Mouse (Mus musculus) c-Kit-positive CD71-negative TER-119-negative erythroid progenitor cells, embryonic 14.5 days (primary cell): ENCODE measurements around the gene Dlg2.

ENCODE experiments used
- DNase-seq: peaks from one replicate; pipeline ENCODE4 v3.0.0-alpha.2; 2013; ENCODE audit warnings: low read depth

Dlg2 gene

DNA sequence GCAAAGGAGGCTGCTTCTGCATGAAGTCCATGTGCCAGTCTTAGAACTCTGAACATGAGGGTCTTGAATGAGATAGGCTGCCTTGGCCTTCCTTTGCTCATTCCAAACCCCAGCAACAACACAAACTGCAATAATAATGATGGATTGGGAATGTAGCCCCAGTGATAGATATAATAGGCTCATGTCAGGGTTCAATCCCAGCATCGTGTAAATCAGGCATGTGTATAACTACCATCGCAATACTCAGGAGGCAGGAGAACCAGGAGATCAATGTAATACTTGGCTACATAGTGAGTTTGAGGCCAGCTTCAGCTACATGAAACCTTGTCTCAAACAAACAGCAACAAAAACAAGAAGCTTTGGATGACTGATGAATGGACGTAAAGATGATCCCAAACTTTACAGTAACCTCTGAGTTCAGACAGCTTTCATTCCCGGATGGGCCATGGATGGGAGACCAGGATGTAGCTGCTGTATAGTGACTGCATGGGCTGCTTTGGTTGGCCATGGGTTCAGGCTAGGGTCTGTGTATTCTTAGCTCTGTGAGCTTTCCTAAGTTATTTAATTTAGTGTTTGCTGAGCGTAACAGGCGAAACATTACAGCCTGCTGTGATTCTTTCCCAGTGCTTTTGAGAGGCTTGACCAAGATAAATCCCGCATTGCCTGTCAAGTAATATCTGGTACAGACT, 1708.0 kb downstream of the Dlg2 start:
- DNase-seq: no peak

DNA sequence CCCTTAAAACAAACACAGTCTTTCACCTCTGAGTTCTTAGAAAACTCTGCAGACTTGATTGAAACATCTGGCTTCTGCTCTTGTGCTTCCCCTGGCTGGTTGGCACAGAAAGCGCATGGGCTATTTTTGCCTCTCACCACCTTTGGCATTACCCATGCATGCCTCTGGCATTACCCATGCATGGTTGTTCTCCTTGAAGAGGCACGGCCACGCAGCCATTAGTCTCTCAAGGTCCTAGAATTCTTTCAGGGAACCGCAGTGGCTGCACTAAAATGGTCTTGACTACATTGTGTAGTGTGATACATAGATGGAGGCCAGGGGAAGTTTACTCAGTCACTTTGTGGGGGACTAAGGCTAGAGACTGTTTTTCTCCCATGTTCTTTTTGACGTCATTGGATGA, 1709.9 kb downstream of the Dlg2 start:
- DNase-seq: no peak

DNA sequence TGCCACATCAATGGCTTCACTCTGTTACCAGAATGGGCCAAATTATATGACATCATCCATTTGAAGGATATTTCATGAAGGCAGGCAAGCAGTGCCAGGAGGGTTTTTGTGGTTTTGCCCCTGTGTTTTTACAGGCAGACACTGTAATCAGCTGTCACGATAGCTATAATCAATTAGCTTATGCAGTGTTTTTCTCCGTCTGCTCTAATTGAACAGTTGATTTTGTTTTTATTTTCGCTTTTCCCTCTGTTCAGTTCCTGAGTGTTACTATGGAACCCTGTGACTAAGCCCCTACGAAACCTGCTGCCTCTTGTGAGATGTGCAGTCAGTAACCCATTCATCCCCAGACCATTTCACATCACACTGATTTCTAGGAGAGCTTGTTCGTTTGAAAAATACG, 1712.7 kb downstream of the Dlg2 start:
- DNase-seq: no peak

DNA sequence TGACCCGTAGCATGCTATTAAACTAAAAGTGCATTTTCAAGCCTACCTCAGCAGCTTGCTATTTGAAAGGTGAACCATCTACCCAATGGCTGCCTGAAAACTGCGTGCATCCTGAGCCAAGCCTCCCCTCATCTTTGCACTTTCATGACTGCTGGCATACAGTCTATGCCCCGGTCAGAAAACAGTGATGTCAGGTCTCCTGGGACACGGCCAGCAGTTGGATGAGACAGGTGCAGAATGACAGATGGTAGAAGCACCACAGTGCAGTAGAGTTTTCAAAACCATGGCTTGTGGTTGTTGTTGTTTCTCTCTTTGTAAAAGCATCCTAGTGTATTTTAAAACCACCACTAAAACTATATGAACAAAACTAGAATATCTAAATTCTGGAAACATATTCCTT, 1719.5 kb downstream of the Dlg2 start:
- DNase-seq: no peak

DNA sequence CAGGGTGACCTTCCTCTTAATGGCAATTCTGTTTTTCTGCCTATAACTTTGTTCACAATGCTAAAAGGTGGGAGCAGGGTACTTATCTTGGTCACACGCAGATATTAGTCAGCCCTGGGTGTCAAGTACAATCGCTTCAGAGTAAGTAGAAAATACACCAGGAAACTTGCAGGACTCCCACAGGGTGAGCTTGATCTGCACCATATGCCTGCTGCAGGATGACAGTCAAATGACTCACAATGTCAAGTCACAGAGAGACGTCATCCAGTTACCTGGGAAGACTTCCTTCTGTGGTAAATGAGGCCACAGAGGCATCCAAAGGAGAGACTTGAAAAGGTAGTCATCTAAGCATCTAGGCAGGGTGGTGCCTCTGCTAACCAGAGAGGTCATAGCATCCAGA, 1721.1 kb downstream of the Dlg2 start:
- no peak for DNase-seq

DNA sequence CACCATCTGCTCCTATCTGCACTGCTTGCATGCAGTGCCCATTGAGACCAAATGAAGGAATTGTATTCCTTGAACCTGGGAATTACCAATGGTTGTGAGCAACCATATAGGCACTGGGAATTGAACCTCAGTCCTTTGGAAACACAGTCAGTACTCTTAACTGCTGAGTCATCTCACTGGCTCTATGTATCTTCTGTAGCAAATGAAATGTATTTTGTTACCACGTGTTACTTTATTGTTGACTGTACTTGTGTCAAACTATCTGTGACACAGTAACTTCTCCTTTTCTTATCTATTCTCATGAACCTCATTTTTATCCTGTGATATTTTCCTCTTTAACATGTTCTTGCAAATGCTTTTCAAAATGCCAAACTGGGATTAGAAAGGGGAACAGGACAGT, 1722.7 kb downstream of the Dlg2 start:
- no peak for DNase-seq

DNA sequence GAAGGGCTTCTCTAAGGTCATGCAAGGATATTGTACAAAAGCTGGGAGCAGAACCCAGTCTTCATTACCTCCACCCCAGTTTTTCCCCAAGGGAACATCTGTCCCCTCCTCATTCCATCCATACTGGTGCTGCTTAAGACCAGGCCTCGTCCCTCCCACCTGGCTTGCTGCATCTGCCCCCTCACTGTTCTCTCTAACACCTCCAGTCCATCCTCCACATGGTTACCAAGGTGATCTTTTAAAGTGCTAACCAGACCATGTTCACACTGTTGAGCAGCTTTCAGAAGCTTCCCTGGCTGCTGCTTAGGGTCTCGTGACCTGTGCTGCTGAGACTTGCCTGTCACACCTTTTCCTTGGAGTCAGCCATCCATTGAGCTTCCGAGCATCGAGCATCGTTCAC, 1734.2 kb downstream of the Dlg2 start:
- DNase-seq: no peak

DNA sequence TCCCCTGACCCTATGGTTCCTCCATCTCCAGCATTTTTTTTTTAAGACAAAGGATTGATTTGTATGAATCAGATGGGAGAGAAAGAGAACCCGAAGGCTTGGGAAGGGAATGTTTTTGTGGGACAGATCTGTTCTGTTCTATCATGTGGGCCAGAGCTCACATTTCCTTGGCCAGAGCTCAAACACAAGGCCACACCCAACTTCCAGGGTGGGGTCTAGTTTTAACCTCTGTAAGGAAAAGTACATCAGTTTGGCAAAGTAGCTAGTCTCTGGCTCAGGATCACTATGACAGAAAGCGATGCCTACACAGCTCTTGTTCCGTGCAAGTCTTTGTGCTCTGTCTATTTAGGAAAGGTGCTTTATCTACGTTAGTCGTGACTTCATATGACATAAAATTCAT, 1737.3 kb downstream of the Dlg2 start:
- no peak for DNase-seq

DNA sequence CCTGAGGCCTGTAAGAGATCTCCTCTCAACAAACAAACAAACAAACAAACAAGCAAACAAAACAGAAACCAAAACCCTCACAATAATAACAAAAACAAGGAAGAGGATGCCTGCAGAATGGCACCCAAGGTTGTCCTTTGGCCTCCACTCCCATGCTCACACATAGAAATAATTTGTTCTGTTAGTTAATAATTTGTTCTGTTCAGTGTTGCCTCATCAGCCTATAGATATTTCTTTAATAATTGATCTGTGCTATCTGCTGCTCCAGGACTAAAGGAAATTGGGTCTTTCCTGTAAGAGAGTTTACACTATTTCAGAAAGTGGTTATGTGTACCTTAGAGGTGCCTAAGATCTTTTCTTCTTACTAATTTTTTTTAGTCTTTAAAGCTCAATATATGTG, 1741.7 kb downstream of the Dlg2 start:
- DNase-seq: no peak

DNA sequence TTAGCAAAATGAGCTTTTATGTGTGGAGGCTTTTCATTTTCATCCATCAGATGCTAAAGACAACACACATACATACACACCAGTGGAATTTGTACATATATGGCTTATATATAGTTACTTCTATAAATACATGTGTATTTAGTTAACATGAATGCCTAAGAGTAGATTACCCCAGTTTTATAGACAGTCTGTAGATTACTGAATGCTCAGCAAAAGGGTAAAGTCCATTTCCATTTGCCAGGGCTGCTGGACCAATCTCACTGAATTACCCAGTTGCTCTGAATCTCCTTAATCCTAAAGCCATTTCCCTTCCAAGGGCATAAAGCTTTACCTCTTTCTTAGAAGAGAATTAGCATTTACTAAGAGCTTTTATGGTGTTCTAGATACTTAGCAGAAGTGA, 1744.1 kb downstream of the Dlg2 start:
- DNase-seq: no peak

DNA sequence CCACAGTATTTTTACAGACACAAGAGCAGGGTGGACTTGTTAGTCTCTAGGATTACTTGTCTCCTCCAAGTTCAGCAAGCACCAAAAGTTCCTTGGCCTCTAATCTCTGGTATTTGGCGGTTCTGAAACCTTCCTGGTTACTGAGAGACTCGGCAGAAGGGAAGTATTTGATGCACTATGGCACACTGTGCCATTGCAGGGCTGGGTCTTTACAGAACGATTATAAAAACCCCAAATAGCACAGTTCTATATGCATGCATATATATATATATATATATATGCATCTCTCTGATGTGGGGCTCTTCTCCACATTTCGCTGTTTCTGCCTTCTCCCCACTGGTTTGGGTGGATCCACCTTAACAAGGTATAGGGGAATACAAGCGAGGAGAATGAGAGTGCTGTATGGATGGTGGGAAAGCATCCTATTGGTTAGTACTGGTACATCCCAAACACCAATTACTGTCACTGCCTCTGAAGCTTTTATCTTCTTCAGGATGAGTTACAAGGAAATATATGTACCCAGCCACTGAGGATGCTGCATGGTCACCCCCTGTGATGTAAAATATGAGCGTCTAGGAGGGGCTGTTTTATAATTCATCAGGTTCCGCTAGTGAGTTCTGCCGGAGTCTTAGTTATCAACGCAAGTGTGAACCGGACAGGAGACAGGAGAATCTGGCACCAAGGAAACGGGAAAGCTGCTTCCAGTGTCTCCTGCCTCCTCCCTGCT, 1758.2 kb downstream of the Dlg2 start:
- DNase-seq: no peak

DNA sequence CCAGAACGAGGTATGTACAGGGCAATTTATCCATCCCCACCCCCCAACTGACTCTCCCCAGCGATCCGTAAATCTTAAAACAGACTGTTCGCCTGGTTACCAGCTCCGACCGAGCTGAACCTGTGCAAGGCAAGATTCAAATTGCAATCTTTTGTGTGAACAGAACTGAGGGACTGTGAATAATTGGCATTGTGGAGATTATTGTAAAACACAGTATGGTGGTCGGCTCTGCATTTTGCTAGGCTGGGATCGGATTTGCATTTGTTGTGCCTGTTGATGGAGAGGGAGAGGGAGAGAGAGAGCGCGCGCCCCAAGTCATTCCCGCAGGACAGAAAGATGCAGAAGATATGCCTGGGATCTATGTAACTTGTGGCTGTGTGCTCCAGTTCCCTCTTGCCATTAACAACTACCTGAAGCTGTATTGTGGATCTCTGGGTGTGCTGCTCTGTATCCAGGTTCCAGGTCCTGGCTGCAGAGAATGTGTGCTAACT, 1759.1 kb downstream of the Dlg2 start:
- no peak for DNase-seq

DNA sequence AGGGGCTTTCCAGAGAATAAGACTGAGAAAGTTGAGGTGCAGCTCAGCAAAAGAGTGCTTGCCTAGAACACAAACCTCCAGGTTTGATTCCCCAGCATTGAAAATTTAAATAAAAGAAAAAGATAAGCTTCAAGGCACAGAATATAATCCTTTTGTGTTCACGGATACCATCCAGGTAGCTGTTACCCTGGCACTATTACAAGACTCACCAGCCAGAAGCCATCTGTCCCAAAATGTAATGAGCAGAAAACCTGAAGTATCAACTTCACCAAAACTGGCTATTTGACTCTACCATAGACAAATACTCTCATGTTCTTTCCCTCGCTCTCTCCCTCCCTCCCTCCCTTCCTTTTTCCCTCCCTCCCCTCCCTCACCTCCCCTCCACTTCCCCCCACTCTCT, 1764.4 kb downstream of the Dlg2 start:
- no peak for DNase-seq

DNA sequence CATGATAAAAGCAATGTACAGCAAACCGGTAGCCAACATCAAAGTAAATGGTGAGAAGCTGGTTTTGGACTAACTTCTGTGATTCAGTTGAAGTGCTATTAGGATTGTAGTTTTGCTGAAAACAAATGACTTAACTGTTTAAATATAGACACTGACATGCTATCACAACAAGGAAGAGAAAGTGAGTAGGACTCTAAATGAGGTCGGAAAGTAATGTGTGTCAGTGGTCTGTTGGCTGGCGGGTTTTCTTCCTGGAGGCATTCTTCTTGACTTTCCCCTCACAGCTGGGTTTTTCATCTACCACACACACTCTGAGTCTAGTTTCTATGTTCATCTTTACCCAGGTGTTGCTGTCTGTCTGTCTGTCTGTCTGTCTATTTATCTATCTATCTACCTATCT, 1771.1 kb downstream of the Dlg2 start:
- DNase-seq: no peak

DNA sequence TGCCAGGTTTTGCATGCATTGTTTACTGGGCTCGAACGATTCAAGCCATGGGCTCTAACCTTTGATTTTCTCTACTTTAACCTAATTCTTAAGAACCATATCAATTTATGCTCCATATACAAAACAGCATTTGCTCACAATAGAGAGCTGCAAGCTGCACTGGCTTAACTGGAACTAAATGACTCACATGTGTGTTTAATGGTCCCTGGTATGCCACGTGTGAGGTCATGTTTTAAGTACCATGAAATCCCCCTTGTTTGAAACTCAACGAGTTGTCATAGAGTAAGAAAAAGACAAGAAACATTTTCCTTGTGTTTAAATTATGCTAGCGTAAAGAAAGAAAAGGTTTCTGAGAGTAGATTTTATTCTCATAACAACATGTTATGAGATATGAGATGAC, 1772.1 kb downstream of the Dlg2 start:
- DNase-seq: no peak

DNA sequence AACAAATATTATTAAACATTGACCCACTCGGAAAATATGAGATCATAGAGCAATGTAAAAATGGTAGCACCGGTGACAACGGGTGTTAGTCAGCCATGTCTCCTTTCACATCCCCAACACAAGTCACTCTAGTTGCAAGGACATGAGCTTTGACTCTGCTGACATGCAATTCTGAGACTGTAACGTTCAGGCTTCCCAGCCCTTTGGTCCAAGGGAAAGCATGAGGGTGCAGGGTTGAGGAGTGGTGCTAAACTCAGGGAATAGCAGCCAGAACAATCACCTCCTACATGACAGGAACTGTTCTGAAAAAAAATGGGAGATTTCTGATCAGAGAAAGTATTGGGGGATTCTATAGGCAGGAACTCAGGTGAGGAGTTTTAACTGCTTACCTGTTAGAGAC, 1781.7 kb downstream of the Dlg2 start:
- no peak for DNase-seq

DNA sequence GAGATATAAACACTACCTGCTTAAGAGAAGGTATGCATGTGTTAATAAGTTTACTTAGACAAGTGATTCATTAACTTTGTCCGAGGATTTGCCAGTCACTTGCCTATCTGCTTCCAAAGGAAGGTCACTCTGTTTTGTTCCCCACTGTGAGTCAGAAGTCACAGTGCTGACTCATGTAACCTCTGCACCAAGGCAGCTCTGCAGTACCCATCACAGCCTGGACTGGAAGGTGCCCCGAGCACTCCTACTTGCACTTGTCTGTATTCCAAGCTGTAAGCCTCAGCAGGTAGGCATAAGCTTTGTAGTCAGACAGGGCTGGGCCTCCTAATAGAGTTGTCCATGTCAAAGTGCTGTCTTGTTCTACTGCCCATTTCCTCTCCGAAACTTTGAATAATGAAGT, 1782.2 kb downstream of the Dlg2 start:
- DNase-seq: no peak

DNA sequence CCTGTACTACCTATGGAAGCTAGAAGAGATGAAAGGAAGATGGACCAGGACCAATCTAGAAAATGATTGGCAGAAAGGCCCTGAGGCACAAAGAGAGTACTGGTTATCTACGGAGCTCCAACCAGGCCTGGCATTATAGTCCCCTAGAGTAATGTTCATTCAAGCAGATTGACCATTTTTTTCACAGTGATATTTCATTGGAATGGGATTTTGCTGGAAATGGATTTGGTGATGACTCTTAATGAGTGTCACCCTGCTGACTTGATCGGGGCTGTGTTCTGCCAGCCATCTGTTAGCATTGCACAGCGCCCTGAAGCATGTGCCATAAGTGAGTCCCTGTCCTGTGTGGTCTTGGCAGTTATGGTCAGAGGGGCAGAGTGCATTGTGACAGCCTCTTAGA, 1787.9 kb downstream of the Dlg2 start:
- no peak for DNase-seq

DNA sequence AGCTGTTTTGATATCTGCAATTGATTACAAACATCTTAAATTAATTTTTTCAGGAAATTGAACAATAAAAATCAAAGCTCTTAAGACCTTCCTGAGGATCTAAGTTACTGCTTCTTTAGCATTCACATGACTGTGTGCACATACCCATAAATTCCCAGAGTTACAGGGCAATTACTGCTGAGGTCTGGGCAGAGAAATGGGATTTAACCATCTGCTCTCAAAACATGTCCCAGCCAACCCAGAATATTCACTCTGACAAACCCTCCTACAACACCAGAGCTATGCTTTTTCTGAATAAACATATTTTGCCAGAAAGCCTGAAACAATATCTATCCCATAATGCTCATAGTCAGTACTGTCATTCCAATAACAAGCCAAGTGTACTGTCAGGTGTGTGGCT, 1788.5 kb downstream of the Dlg2 start:
- DNase-seq: no peak

DNA sequence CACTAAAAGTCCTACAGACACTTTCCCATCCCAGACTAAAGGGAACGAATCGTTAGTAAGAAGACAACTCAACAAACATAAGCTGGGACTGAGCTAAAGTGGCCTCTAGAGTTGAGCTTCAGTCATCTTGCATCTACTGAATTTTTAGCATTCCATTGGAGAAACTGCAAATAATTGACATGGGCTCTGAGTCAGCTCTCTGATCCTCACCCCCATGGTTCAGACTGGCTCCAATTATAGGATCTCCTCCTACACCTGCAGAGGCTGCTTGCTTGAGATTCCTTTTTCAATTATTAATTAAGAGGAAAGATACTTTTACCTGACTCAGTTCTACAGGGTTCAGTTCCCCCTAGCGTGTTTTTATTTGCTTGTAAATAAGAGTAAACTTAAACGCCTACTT, 1798.9 kb downstream of the Dlg2 start:
- no peak for DNase-seq

DNA sequence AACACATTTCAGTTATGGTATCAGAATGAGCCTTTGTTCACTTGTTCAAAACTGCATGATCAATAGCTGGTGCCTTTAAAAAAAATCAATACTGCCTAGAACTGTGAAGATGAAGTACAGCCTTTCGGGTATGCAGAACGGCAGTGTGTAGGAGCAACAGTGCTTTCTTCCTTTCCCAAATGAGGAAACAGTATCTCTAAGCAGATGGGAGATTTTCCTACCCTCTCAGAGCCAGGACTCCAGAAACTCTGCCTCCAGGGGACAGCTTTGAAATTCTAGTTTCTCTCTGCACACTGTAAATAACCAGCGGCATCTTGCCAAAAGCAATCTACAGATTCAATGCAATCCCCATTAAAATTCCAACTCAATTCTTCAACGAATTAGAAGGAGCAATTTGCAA, 1801.2 kb downstream of the Dlg2 start:
- DNase-seq: no peak

DNA sequence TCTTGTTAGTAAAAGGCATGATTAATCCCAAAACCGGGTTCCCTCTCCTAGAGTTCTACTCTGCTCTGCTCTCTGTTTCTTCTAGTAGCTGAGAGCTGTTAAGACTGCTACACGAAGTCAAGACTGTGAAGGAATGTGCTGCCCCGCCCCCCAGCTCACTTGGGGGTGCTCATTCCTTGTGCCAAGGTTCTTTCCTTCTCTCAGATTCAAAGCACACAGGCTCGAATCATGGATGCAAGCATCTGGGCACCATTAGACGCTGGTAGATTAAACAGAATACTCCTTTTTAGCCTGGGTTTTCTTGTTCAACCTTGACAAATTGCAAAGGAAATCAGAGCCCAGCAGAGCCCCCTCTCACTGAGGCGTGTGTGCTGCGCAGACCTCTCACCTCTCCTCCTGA, 1804.5 kb downstream of the Dlg2 start:
- DNase-seq: no peak

DNA sequence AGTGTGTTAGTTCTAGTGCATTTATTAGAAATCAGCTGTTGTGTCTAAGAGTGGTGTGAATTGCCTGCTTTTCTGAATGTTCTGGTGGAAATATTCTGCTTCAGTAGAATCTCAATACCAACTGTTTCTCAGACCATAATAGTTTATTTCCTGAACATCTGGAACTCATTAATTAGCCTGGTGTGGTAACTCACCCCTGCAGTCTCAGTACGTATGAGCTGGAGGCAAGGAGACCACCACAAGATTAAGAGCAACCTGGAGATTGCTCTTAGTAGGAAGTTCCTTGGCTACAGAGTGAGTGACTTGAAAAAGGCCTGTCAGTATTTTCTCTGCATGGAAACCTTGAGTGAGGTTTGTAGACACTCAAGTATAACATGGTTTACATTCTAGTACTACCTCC, 1810.6 kb downstream of the Dlg2 start:
- no peak for DNase-seq

DNA sequence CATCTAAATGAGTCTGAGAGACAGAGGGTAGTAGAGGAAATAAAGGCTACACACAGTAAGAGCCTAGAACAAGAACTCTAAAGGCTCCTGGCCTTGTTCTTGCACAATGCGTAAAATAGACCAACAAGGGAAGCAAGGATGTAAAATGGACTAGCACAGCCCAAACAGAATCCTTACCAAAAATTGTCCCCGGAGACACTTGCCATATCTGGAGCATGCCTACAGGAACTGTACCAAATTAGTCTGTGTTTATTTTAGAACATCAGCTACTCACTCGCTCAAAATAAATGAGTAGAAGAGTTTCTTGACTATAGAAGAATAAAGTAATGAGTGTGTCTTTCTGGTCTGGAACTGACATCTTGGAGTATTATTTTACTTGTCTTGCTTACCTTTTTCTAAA, 1812.3 kb downstream of the Dlg2 start:
- no peak for DNase-seq
